Mouse (Mus musculus) intestine, embryonic 16.5 days (tissue): Measurements from ENCODE around the gene Syvn1. TPM values are rescaled to one million over a fixed set of nuclear protein-coding genes. Genes with fewer than 3 reads are reported as not detected.

Experiments
- ATAC-seq: fragments of 200-750 bp; cut with Nextera tagmentation; 2 replicates; pipeline ENCODE4 v1.8.0; 2017; ENCODE audit warnings: moderate TSS enrichment, moderate library complexity
- H3K27ac ChIP-seq: fragments of 300-500 bp; sonication (generic); 2 replicates; pipeline ENCODE4 v1.5.1; 2014; ENCODE audit warnings: mild to moderate bottlenecking, low read length
- H3K27me3 ChIP-seq: fragments of 300-500 bp; sonication (generic); replicated peaks from 2 replicates; pipeline ENCODE4 v1.6.1; 2014; ENCODE audit warnings: low read length, control low read depth, mixed read lengths; ENCODE audit not compliant: control insufficient read depth, insufficient read depth
- H3K36me3 ChIP-seq: fragments of 300-500 bp; sonication (generic); 2 replicates; pipeline ENCODE4 v1.6.1; 2014; ENCODE audit warnings: low read length, control low read depth; ENCODE audit not compliant: control insufficient read depth, insufficient read depth
- H3K4me1 ChIP-seq: fragments of 300-500 bp; sonication (generic); 2 replicates; pipeline ENCODE4 v1.6.1; 2014; ENCODE audit warnings: low read length, control low read depth, mixed read lengths; ENCODE audit not compliant: control insufficient read depth, insufficient read depth
- H3K4me2 ChIP-seq: fragments of 300-500 bp; sonication (generic); 2 replicates; pipeline ENCODE4 v1.6.1; 2014; ENCODE audit warnings: low read depth, low read length, control low read depth
- H3K4me3 ChIP-seq: fragments of 300-500 bp; sonication (generic); 2 replicates; pipeline ENCODE4 v1.5.1; 2014; ENCODE audit warnings: mild to moderate bottlenecking, low read length
- H3K9ac ChIP-seq: fragments of 300-500 bp; sonication (generic); 2 replicates; pipeline ENCODE4 v1.6.1; 2014; ENCODE audit warnings: low read depth, low read length
- H3K9me3 ChIP-seq: fragments of 300-500 bp; sonication (generic); 2 replicates; pipeline ENCODE4 v1.6.1; 2016; ENCODE audit warnings: low read length, control low read depth; ENCODE audit not compliant: control insufficient read depth
- WGBS: fragments of 180-500 bp; shearing (Covaris S2); extraction: QIAGEN DNeasy Blood & Tissue Kit; methylation state at CpG from one replicate; pipeline ENCODE4 v1.1.7; 2014; 5-methylcytosine and 5-hydroxymethylcytosine counted together
- microRNA-seq: library from miRNA; unstranded; fragments of <30 nt; microRNA quantifications from one replicate; pipeline ENCODE4, GENCODE M21; 2016
- polyA plus RNA-seq: library from polyadenylated mRNA; unstranded; fragments of >200 nt; fragmentation: Nextera tagmentation; extraction: Ambion mirVana; gene quantifications from 2 replicates; pipeline ENCODE4 v1.2.1, GENCODE M21; 2015

Syvn1 gene
- polyA plus RNA-seq, 1 experiment from 2014 or later: 29.1 TPM

GRCm38 (mm10) chr19:6102169-6102853 is 55.9 kb downstream of the Syvn1 start:
- Histone ChIP-seq H3K9me3 (no peaks in the 10 kb centered on the region), H3K27ac (no peak overlapping the region), H3K4me2 (no peak overlapping the region), H3K27me3 (no peaks in the 10 kb centered on the region), H3K4me3 (no peak overlapping the region), H3K9ac (no peak overlapping the region), H3K4me1 (peaks cover 14% of the 10 kb centered on the region), H3K36me3 (peaks cover 2% of the 10 kb centered on the region; the same call in 1 of the 2 replicates)
- WGBS: 72% methylated on average over 6 of the region's 6 CpGs
- ATAC-seq: 0 out of 2 replicates have a peak, but pooled peaks have one; percentile 31

Small RNA genes lying within 50 kb of the gene (microRNA-seq; reads per million reads assigned to microRNA genes)
- 0.68 reads per million for gene Mir6988

Other genes with a start within 250 kb of the Syvn1 start
- gene Frmd8, start 171.3 kb upstream of the Syvn1 start, polyA plus RNA-seq: 31.1 and 31.7 TPM in 2 replicates
- gene Slc25a45, start 168.8 kb upstream of the Syvn1 start, polyA plus RNA-seq: 3.4 and 4.1 TPM in 2 replicates
- gene Tigd3, start 152.4 kb upstream of the Syvn1 start, polyA plus RNA-seq: 1.5 and 1.7 TPM in 2 replicates
- gene Dpf2, start 133.6 kb upstream of the Syvn1 start, polyA plus RNA-seq: 109 and 119 TPM in 2 replicates
- 14.7 and 15.1 TPM in 2 replicates for gene Cdc42ep2, start 121.8 kb upstream of the Syvn1 start, polyA plus RNA-seq
- gene Pola2, start 82.4 kb upstream of the Syvn1 start, polyA plus RNA-seq: 58.4 and 61.7 TPM in 2 replicates
- not detected in 2 replicates for gene Slc22a20, start 60.4 kb upstream of the Syvn1 start, polyA plus RNA-seq
- gene Capn1, start 30.7 kb upstream of the Syvn1 start, polyA plus RNA-seq: 11.8 and 12.4 TPM in 2 replicates
- 71.4 and 79.5 TPM in 2 replicates for gene Mrpl49, start 11.2 kb downstream of the Syvn1 start, polyA plus RNA-seq
- gene Fau, start 11.3 kb downstream of the Syvn1 start, polyA plus RNA-seq: 868 and 882 TPM in 2 replicates
- gene Znhit2, start 14.6 kb downstream of the Syvn1 start, polyA plus RNA-seq: 27.6 and 29.9 TPM in 2 replicates
- gene Tm7sf2, start 21.8 kb downstream of the Syvn1 start, polyA plus RNA-seq: 37.3 and 39.0 TPM in 2 replicates
- gene Vps51, start 30.7 kb downstream of the Syvn1 start, polyA plus RNA-seq: 66.7 and 68.2 TPM in 2 replicates
- not detected in 2 replicates for gene Tmem262, start 33.5 kb downstream of the Syvn1 start, polyA plus RNA-seq
- gene Gm28374, start 35.7 kb downstream of the Syvn1 start, polyA plus RNA-seq: 1.2 and 1.7 TPM in 2 replicates
- 66.1 and 68.0 TPM in 2 replicates for gene Zfpl1, start 38.4 kb downstream of the Syvn1 start, polyA plus RNA-seq
- 27.7 and 31.4 TPM in 2 replicates for gene Cdca5, start 38.4 kb downstream of the Syvn1 start, polyA plus RNA-seq
- 0.28 and 0.29 TPM in 2 replicates for gene AC131692.1, start 47.8 kb downstream of the Syvn1 start, polyA plus RNA-seq
- gene Naaladl1, start 59.2 kb downstream of the Syvn1 start, polyA plus RNA-seq: 71.9 and 102 TPM in 2 replicates
- 33.4 and 35.7 TPM in 2 replicates for gene Sac3d1, start 72.1 kb downstream of the Syvn1 start, polyA plus RNA-seq
- 36.8 and 37.0 TPM in 2 replicates for gene Snx15, start 81.7 kb downstream of the Syvn1 start, polyA plus RNA-seq
- gene Batf2, start 94.4 kb downstream of the Syvn1 start, polyA plus RNA-seq: 1.1 and 1.8 TPM in 2 replicates
- gene Arl2, start 95.0 kb downstream of the Syvn1 start, polyA plus RNA-seq: 102 and 103 TPM in 2 replicates
- not detected in 2 replicates for gene Majin, start 137.8 kb downstream of the Syvn1 start, polyA plus RNA-seq
- gene Gpha2, start 179.8 kb downstream of the Syvn1 start, polyA plus RNA-seq: 0.23 and 0.65 TPM in 2 replicates
- 21.0 and 23.5 TPM in 2 replicates for gene Ppp2r5b, start 189.3 kb downstream of the Syvn1 start, polyA plus RNA-seq
- 7.4 and 8.4 TPM in 2 replicates for gene Atg2a, start 195.1 kb downstream of the Syvn1 start, polyA plus RNA-seq
- gene Ehd1, start 230.1 kb downstream of the Syvn1 start, polyA plus RNA-seq: 135 and 158 TPM in 2 replicates